Mouse (Mus musculus): ENCODE results near the gene Glrx3.

DNA sequence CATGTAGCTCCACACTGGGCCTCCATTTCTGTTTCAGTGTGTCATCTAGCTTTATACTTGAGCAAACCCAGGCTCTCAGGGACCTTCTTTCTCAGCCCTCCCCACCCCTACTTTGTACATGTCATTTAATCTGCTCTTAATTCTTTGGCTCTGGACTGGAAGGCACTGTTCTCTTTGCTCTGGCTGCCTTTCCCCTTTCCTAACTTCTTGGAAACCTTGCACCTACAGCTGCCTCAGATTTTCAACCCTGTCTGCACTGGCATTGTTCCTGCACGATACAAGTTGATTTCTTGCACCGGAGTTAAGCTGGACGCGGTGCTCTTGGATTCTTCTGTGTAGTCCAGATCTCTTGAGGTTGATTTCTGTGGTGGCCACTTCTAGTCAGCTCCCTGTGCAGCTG, 5.5 kb downstream of the Glrx3 start:
- no peak for TF ChIP-seq CTCF (IDR thresholded peaks at IDR 0.05; ENCODE audit: borderline replicate concordance, extremely low read depth, insufficient read depth, insufficient read length)
- TF ChIP-seq POLR2A (IDR thresholded peaks at IDR 0.05; ENCODE audit: borderline replicate concordance, extremely low read depth, insufficient read depth, insufficient read length, poor library complexity, severe bottlenecking): no peak
